Mouse (Mus musculus) hindbrain, embryonic 15.5 days (tissue): ENCODE measurements at regions not wholly inside any gene's neighbourhood (a gene's known extent, or its start where the extent isn't known, plus 50 kb on each side); places are given as distances from the start of the nearest gene placed in this dataset.

Experiments used
- ATAC-seq: fragments of 200-750 bp; cut with Nextera tagmentation; 2 replicates; pipeline ENCODE4 v1.8.0; 2017; ENCODE audit warnings: low read depth, moderate number of reproducible peaks, moderate TSS enrichment; ENCODE audit not compliant: low FRiP score
- H3K27ac ChIP-seq: fragments of 300-500 bp; sonication (generic); replicated peaks from 2 replicates; pipeline ENCODE4 v1.5.1; 2015; ENCODE audit warnings: mild to moderate bottlenecking, inconsistent platforms
- H3K27me3 ChIP-seq: fragments of 300-500 bp; sonication (generic); 2 replicates; pipeline ENCODE4 v1.6.1; 2015; ENCODE audit warnings: control low read depth, inconsistent platforms
- H3K36me3 ChIP-seq: fragments of 300-500 bp; sonication (generic); 2 replicates; pipeline ENCODE4 v1.6.1; 2015; ENCODE audit warnings: control low read depth, inconsistent platforms
- H3K4me1 ChIP-seq: fragments of 300-500 bp; sonication (generic); replicated peaks from 2 replicates; pipeline ENCODE4 v1.6.1; 2015; ENCODE audit warnings: control low read depth, inconsistent platforms
- H3K4me2 ChIP-seq: fragments of 300-500 bp; sonication (generic); 2 replicates; pipeline ENCODE4 v1.6.1; 2015; ENCODE audit warnings: moderate library complexity, mild to moderate bottlenecking, inconsistent platforms
- H3K4me3 ChIP-seq: fragments of 300-500 bp; sonication (generic); 2 replicates; pipeline ENCODE4 v1.5.1; 2015; ENCODE audit warnings: mild to moderate bottlenecking, inconsistent platforms
- H3K9ac ChIP-seq: fragments of 300-500 bp; sonication (generic); 2 replicates; pipeline ENCODE4 v1.6.1; 2015; ENCODE audit warnings: inconsistent platforms
- H3K9me3 ChIP-seq: fragments of 300-500 bp; sonication (generic); 2 replicates; pipeline ENCODE4 v1.6.1; 2016; ENCODE audit warnings: control low read depth, inconsistent platforms
- WGBS: fragments of 180-500 bp; shearing (Covaris S2); methylation state at CpG from one replicate; pipeline ENCODE4 v1.1.7; 2015; 5-methylcytosine and 5-hydroxymethylcytosine counted together

DNA sequence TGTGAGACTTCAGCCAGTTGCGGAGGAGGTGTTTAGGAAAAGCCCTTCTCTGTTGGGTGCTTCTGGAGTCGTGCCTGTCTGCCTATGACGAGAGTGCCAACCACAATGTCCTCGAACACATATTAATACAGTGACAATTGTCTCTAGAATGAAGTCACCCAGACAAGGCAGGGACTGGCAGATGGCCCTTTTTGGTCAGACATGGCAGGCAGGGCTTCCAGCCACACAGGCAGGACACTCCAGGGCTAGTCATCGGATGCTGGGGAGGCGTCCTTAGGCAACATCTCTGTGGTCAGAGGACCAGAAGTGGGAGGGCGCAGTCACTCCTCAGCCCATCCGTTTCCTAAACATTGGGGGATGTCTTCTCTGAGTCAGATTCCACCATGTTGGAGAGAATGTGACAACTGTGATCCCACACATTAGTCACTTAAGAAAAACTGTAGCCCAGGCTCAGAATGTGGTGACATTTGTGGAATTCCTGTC, 53.0 kb upstream of the Itga11 start:
- no peak overlapping the region for H3K27ac ChIP-seq
- no peak overlapping the region for H3K9ac ChIP-seq
- no peak overlapping the region for H3K4me2 ChIP-seq
- H3K36me3 ChIP-seq, result no peaks in the 10 kb centered on the region
- ATAC-seq, result no peak
- H3K4me3 ChIP-seq, result no peak overlapping the region
- H3K27me3 ChIP-seq, result no peaks in the 10 kb centered on the region
- no peaks in the 10 kb centered on the region for H3K4me1 ChIP-seq
- 78% methylated on average over 8 of the region's 8 CpGs for WGBS
- H3K9me3 ChIP-seq, result no peaks in the 10 kb centered on the region

DNA sequence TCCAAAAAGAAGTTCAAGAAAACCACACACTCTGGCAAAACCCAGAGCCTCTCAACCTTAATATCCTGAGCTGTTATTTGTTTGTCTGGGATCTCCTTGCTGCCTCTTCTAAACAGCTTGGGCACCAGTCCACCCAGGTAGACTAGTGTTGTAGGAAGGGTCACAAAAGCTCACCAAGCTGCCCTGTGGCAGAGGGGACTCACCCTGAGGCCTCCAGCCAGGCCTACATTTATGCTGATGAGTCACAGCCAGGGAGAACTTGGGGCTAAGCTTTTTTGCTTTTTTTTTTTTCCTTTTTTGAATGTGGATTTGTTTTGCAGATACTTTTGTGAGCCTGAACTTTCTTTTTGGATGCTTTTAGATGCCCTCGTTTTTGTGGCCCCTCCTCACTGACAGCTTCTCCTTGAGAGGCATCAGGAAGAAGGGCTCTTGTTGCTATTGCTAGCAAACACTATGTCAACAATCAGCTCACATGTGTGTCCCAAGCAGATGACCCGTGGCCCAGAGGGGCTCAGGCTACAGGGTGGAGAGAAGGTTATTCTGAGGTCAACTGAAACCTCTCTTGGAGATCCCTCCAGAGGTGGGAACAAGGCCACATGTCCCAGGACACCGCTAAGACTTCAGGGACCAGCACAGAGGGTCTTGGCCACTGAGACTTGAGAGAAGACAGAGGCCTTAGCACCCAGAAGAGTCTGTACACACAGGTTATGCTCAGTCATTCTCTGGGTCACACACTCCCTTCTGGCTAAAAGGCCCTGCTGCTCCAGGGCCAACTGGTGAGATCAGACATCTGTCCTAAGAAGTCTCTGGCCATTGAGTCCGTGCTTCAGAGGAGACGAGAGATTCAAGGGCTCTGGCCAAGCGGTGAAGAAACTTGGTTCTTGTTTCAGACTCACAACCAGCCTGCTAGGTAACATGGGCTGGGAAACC, 50.3 kb upstream of the Itga11 start:
- Histone ChIP-seq H3K36me3 (no peaks in the 10 kb centered on the region), H3K4me2 (no peak overlapping the region), H3K4me3 (no peak overlapping the region), H3K27me3 (no peaks in the 10 kb centered on the region), H3K4me1 (no peaks in the 10 kb centered on the region), H3K9ac (no peak overlapping the region), H3K9me3 (no peaks in the 10 kb centered on the region), H3K27ac (no peak overlapping the region)
- 71% methylated on average over 6 of the region's 6 CpGs for WGBS
- no peak for ATAC-seq
